Mouse (Mus musculus) retina, adult 2 months (tissue): ENCODE results near the gene Cnppd1.
A peak's percentile ranks its signal among the peaks of the same experiment; 100 is the strongest.

ENCODE experiments used
- DNase-seq: peaks from one replicate; pipeline ENCODE4 v3.0.0-alpha.2; 2012; ENCODE audit warnings: low read depth, low spot score

The Cnppd1 gene

DNA sequence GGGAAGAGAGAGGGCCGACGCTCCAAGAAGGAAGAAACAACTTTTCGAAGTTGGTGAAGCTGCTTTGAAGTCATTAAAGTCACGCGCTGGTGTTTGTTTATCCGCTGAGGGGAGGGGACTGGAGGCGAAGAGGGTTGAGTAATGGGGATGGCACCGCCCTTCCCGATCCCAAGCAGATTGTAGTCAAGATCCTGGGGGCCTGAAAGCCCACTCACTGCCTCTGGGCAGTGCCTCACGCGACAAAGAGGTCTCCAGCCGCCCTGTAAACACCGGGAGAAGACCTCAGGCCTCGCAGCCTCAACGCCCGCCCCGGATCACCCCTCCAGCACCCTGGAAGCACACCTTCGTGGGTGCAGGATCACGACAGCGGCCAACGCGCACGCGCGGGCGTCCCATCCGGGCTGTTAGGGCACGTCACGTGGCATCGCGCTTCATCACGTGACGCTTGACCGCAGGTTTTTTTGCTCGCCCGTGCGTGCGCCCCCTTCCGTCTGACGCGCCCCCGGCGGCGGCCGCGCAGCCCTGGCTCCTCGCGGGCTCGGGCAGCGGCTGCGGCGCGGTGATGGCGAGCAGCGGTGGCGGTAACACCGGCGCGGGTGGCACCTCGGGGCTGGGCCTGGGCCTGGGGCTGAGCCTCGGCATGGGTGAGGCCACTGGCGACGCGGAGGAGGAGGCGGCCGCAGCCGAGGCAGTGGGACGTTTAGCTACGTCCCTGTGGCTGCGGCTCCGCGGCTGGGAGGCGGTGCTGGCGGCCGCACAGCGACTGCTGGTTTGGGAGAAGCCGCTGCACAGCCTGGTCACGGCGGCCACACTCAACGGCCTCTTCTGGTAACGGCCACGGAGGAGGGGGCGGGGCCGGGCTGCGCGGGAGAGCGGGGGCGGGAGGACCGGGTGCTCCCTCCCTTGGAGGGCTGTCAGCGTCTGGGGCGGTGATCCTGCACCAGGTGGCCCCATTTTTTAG lies at the start of gene Cnppd1, which contains the start of gene Retreg2:
TSS of gene Cnppd1 (minus strand) at position 411 of the 961 bp plus-strand sequence.
TSS of gene Retreg2 (plus strand) at position 478 of the 961 bp plus-strand sequence.
- peak; percentile 91 for DNase-seq

DNA sequence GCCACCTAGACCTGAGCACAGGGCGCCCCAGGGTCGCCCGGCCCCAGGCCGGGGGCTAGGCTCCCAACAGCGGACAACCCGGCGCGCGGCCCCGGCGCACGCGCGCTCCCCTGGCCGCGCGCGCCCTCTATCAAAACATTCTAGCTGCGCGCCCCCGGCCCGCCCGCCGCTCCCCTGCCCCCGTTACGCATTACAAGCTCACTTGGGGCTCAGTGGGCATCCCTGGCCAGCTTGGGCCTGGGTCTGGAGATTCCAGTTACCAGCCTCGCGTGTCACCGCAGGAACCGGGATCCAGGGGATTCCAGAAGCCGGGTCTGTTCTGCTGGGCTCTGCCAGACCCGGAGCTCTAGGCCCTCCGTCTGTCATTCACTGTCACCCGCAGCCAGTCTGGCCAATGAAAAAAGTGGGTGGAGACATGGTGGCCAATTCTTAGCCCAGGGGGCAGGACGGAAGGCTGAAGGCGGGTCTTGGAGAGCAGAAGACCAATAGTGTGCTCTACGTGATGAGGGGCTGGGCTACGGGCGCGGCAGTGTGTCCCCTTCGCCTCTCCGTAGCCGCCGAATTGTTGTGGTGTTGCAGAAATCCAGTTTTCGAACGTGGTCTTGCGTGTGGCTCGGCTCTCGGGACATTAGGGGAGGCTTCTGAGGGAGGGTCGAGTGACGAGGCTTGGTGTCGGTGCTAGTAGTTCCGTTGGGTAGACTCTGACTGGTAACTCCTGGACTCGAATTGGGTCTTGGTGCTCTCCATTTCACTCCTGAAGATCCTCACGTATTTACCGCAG lies 49.3 kb upstream of the Cnppd1 start, which contains the start of the genes Ankzf1 and Atg9a:
TSS of gene Ankzf1 (plus strand) at position 530 of the 781 bp plus-strand sequence.
TSS of gene Atg9a (minus strand) at position 575 of the 781 bp plus-strand sequence.
- DNase-seq, result peak; percentile 91

DNA sequence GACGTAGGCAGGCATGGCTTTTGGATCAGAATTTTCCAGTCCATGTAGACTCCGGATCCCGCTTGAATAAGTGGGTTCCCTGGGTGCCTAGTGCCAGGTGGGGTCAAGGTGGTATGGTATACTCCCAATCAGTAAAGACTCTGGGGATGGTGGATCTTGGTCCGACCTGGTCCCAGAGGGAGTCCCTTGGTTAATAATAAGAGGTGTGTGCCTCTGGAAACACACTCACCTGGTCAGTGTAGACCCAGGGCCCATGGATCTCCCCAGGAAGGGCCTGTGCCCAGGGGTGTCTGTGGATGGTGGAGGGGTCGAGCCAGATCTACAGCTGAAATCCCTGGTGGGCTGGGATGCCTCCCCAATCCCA lies 48.7 kb upstream of the Cnppd1 start:
- no peak for DNase-seq

DNA sequence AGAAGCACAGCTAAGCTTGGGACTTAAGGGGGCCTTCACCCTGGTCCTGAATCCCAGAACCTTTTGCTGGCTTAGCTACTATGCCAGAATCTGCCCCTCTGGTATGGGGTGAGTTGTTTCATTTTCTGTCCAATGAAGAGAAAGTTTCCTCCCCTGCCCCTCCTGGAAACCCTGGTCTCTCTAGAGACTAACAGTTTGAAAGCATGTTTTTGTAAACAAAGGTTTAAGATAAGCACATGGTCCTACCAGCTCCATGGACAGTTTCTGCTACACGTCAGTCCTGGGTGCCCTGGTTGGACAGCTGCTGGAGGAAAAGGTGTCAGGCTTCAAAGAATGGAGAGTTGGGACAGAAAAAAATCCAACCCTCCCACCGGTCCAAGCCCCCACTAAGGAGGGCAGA lies 48.1 kb upstream of the Cnppd1 start:
- DNase-seq, result no peak

DNA sequence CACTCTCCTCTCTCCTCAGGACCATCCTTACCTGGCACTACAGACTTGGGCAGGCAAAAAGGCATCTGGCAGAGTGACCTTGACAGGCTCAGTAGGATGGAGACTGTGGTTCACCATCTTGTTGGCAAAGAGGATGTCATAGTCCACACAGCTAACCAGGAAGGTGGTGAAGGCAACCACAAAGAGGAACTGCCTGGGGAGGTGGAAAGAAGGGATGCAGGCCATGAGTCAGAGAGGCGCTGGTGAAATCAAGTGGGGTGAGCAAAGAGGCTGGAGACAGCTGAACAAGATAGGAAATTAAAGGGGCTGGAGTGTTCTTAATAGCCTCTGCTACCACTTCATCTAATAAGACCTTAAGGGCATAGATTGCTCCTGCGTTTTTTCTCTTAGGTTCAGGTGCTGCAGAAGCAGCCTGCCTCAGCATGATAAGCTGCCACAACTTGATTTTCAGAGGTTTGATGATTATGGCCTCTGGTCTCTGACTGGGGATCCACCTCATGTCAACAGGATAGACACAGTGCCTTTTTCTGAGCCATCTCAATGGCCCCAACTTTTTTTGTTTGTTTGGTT lies 45.5 kb upstream of the Cnppd1 start:
- DNase-seq, result no peak

DNA sequence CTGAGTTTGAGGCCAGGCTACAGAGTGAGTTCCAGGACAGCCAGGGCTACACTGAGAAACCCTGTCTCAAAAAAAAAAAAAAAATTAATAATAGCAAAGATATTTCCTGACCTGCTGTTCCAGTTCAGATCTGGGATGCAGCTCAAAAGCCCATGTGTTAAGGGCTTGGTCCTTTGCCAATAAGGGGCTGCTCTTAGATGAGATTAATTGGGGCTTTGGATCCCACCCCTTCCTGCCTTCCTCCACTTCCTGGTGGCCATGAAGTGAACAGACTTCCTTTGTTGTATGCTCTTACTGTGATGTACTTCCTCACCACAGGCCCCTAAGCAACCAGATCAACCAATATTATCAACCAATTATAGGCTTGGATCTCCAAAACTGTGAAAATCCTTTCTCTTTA lies 44.6 kb upstream of the Cnppd1 start:
- DNase-seq, result no peak

- no peak for DNase-seq
Observed at GRCm38 (mm10) chr1:75185495-75185894, 43.0 kb upstream of the Cnppd1 start.

DNA sequence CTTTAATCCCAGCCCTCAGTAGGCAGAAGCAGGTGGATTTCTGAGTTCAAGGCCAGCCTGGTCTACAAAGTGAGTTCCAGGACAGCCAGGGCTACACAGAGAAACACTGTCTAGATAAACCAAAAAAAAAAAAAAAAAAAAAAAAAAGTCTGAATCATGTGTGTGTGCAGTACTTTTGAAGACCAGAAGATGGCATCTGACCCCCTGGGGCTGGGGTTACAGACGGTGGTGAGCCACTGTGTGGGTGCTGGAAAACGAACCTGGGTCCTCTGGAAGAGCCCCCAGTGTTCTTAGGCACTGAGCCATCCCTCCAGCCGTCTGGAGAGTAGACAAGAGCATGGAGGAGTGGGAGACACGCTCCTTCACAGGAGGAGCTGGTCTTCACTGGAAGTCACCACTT lies 39.6 kb upstream of the Cnppd1 start:
- no peak for DNase-seq

DNA sequence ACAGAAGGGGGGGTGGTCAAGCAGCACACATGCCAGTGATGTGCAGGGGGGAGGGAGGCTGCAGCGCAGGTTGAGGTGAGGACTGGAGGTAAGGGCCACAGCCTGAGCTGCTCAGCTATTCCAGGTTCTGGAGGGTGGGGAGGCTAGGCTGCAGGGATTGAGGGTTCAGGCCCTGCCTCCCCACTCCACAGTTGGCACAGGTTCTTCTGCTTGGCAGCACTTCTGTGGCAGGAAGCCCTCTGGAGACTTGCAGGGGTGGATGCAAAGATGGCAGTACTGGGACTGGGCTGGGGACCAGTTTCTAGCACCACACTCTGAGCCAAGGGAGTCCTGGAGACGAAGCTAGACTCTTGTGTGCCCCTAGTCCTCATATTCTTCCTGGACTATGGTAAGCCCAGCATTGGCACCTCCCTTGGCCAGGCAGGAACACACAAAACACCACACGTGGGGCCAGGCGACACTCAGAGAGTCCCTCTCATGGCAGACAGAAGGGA lies 38.9 kb upstream of the Cnppd1 start:
- DNase-seq, result no peak

- no peak for DNase-seq
Observed at GRCm38 (mm10) chr1:75180741-75181140, 38.2 kb upstream of the Cnppd1 start.

- peak; percentile 70 for DNase-seq
Observed at GRCm38 (mm10) chr1:75180105-75180590, 37.6 kb upstream of the Cnppd1 start, which contains the start of gene Abcb6. Gene Abcb6 (minus strand): TSS chr1:75180392.

DNA sequence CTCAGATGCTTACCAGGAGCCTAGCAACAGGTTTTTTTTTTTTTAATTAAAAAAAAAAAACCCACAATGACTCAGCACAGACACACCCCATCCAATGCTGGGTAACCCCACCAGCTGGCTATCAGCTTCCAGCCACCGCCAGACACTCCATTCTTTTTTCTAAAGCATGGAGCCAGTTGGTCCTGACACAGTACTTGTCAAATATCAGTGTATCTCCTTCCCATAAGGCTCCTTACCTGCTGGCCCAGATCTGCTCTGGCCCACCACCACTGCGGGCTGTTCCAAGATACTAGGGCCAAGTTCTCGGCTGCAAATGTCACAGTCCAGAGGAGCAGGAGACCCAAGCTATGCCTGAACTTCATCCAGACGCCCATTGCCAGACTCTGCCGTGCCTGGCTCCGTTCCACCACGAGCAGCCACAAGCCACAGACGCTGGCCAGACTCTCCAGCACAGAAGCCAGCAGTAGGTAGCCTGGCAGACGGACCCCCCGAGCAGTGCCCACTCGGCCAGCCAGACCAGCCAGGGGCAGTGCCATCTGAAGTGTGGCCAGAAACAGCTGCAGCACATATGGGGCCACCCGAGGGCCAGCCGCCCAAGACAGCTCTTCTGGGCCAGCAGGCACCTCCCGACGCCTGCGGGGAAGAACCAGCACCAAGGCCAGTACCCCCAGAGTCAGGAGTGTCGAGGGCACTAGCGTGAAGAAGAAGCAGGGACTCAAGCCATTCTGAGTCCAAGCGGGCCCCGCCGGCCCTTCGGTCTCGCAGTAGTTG lies 37.0 kb upstream of the Cnppd1 start:
- no peak for DNase-seq

GRCm38 (mm10) chr1:75168472-75169464 lies 26.3 kb upstream of the Cnppd1 start, which contains the start of gene Zfand2b:
Gene Zfand2b (plus strand): TSS chr1:75168646.
- DNase-seq, result peak; percentile 85

DNA sequence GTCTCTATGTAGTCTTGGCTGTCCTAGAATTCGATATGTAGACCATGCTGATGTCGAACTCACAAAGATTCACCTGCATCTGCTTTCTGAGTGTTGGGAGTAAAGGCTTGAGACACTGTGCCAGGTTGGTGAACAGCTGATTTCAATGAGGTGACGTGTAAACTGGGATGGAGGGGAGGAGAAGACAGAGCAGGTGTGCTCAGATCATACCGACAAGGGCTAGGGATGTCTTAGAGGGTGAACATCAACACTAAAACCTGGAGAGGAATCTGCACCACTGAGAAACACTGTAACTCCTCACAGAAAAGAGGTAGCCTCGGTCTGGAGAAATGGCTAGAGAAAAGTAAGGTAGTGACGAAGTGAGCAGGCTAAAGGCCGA lies 25.6 kb upstream of the Cnppd1 start:
- DNase-seq, result no peak

DNA sequence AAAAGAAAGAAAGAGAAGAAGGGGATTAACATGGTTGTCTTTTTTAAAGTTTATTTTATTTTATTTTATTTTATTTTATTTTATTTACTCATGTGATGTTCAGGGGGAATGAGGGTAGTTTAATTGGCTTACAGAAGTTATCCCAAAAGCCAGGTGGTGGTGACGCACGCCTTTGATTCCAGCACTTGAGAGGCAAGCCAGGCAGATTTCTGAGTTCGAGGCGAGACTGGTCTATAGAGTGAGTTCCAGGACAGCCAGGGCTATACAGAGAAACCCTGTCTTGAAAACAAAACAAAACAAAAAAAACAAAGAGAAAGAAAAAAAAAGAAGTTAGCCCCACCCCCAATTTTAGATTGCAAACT lies 17.7 kb upstream of the Cnppd1 start:
- no peak for DNase-seq

- no peak for DNase-seq
Observed at GRCm38 (mm10) chr1:75159540-75160255, 17.2 kb upstream of the Cnppd1 start.

DNA sequence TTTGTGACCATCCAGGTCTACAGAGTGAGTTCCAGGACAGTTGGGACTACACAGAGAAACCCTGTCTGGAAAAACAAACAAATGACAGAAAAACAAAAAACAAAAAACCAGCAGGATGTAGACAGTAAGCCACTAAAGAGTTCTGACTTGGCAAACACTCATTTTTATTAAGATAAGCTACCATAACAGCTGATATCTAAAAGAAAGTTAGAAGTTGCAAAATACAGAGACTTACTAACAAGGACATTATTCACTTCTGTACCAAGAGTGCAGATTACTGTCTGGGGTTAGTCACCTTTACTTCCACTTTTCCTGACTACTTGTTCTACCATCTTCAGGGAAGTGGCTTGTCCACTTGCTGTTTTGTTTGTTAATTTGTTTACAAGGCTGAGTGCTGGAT lies 16.5 kb upstream of the Cnppd1 start:
- DNase-seq, result no peak

GRCm38 (mm10) chr1:75155837-75156236 lies 13.3 kb upstream of the Cnppd1 start:
- no peak for DNase-seq

GRCm38 (mm10) chr1:75148727-75149126 lies 6.2 kb upstream of the Cnppd1 start:
- no peak for DNase-seq
